Mouse (Mus musculus): Measurements from ENCODE around the gene Tnni2. TPM values are rescaled to one million over a fixed set of nuclear protein-coding genes. Genes with fewer than 3 reads are reported as not detected.

Tnni2 gene
- polyA plus RNA-seq, 1 experiment from 2014 or later, result 4.3 TPM

- no peak overlapping the region for H3K4me3 ChIP-seq (replicated peaks)
- H3K4me2 ChIP-seq, result no peak overlapping the region
- H3K9ac ChIP-seq, result no peak overlapping the region
- no peaks in the 10 kb centered on the region for H3K27me3 ChIP-seq
- no peak for DNase-seq
- no peaks in the 10 kb centered on the region for H3K9me3 ChIP-seq (replicated peaks)
- ATAC-seq (ENCODE audit: low read depth), result no peak
- 50% methylated on average over 4 of the region's 4 CpGs for WGBS (ENCODE audit: insufficient replicate concordance)
- H3K36me3 ChIP-seq, result no peaks in the 10 kb centered on the region
- H3K4me1 ChIP-seq (replicated peaks), result peaks cover 21% of the 10 kb centered on the region
- no peak overlapping the region for H3K27ac ChIP-seq
Measured at GRCm38 (mm10) chr7:142407935-142408334, 33.7 kb upstream of the Tnni2 start.

- WGBS (ENCODE audit: insufficient replicate concordance), result 83% methylated on average over 8 of the region's 8 CpGs
- Histone ChIP-seq H3K36me3 (no peaks in the 10 kb centered on the region), H3K27ac (no peak overlapping the region), H3K27me3 (no peaks in the 10 kb centered on the region), H3K9me3 (replicated peaks) (no peaks in the 10 kb centered on the region), H3K4me1 (replicated peaks) (peaks cover 24% of the 10 kb centered on the region), H3K4me3 (replicated peaks) (no peak overlapping the region), H3K4me2 (no peak overlapping the region), H3K9ac (no peak overlapping the region)
- DNase-seq (no peak), ATAC-seq (ENCODE audit: low read depth) (no peak)
Measured at GRCm38 (mm10) chr7:142408686-142409085, 32.9 kb upstream of the Tnni2 start.

- no peak overlapping the region for H3K9ac ChIP-seq
- DNase-seq (no peak), ATAC-seq (ENCODE audit: low read depth) (no peak)
- H3K4me3 ChIP-seq (replicated peaks), result no peak overlapping the region
- H3K27ac ChIP-seq, result no peak overlapping the region
- 73% methylated on average over 3 of the region's 3 CpGs for WGBS (ENCODE audit: insufficient replicate concordance)
- no peaks in the 10 kb centered on the region for H3K9me3 ChIP-seq (replicated peaks)
- H3K4me2 ChIP-seq, result no peak overlapping the region
- no peaks in the 10 kb centered on the region for H3K36me3 ChIP-seq
- no peaks in the 10 kb centered on the region for H3K27me3 ChIP-seq
- peaks cover 24% of the 10 kb centered on the region for H3K4me1 ChIP-seq (replicated peaks)
Measured at GRCm38 (mm10) chr7:142409603-142410002, 32.0 kb upstream of the Tnni2 start.

- H3K36me3 ChIP-seq, result no peaks in the 10 kb centered on the region
- no peak overlapping the region for H3K4me2 ChIP-seq
- WGBS (ENCODE audit: insufficient replicate concordance), result 27% methylated on average over 6 of the region's 6 CpGs
- ATAC-seq (ENCODE audit: low read depth) (peak; percentile 88), DNase-seq (no peak)
- H3K9ac ChIP-seq, result no peak overlapping the region
- H3K27ac ChIP-seq, result no peak overlapping the region
- no peak overlapping the region for H3K4me3 ChIP-seq (replicated peaks)
- H3K27me3 ChIP-seq, result no peaks in the 10 kb centered on the region
- peaks cover 24% of the 10 kb centered on the region for H3K4me1 ChIP-seq (replicated peaks)
- no peaks in the 10 kb centered on the region for H3K9me3 ChIP-seq (replicated peaks)
Measured at GRCm38 (mm10) chr7:142413285-142413684, 28.3 kb upstream of the Tnni2 start.

GRCm38 (mm10) chr7:142415314-142415713, 26.3 kb upstream of the Tnni2 start:
- H3K4me3 ChIP-seq (replicated peaks), result no peak overlapping the region
- no peak overlapping the region for H3K4me2 ChIP-seq
- peaks cover 35% of the 10 kb centered on the region for H3K4me1 ChIP-seq (replicated peaks)
- WGBS (ENCODE audit: insufficient replicate concordance), result 50% methylated on average over 4 of the region's 4 CpGs
- ATAC-seq (ENCODE audit: low read depth) (no peak), DNase-seq (no peak)
- H3K9me3 ChIP-seq (replicated peaks), result no peaks in the 10 kb centered on the region
- no peaks in the 10 kb centered on the region for H3K36me3 ChIP-seq
- no peak overlapping the region for H3K27ac ChIP-seq
- H3K27me3 ChIP-seq, result no peaks in the 10 kb centered on the region
- no peak overlapping the region for H3K9ac ChIP-seq

GRCm38 (mm10) chr7:142416225-142416624, 25.4 kb upstream of the Tnni2 start:
- H3K27me3 ChIP-seq, result no peaks in the 10 kb centered on the region
- no peaks in the 10 kb centered on the region for H3K9me3 ChIP-seq (replicated peaks)
- H3K4me1 ChIP-seq (replicated peaks), result peaks cover 44% of the 10 kb centered on the region
- H3K4me2 ChIP-seq, result no peak overlapping the region
- DNase-seq (no peak), ATAC-seq (ENCODE audit: low read depth) (no peak)
- H3K4me3 ChIP-seq (replicated peaks), result no peak overlapping the region
- no peak overlapping the region for H3K9ac ChIP-seq
- no peak overlapping the region for H3K27ac ChIP-seq
- 71% methylated on average over 3 of the region's 3 CpGs for WGBS (ENCODE audit: insufficient replicate concordance)
- no peaks in the 10 kb centered on the region for H3K36me3 ChIP-seq

GRCm38 (mm10) chr7:142418027-142418426, 23.6 kb upstream of the Tnni2 start:
- Histone ChIP-seq H3K4me1 (replicated peaks) (peaks cover 55% of the 10 kb centered on the region), H3K4me2 (no peak overlapping the region), H3K27me3 (no peaks in the 10 kb centered on the region), H3K36me3 (no peaks in the 10 kb centered on the region), H3K27ac (0 out of 2 replicates have a peak overlapping the region, but pooled peaks have one; percentile 9), H3K9ac (no peak overlapping the region), H3K4me3 (replicated peaks) (no peak overlapping the region), H3K9me3 (replicated peaks) (no peaks in the 10 kb centered on the region)
- 94% methylated on average over 2 of the region's 2 CpGs for WGBS (ENCODE audit: insufficient replicate concordance)
- DNase-seq (no peak), ATAC-seq (ENCODE audit: low read depth) (no peak)

- Histone ChIP-seq H3K9me3 (replicated peaks) (no peaks in the 10 kb centered on the region), H3K4me3 (replicated peaks) (no peak overlapping the region), H3K36me3 (no peaks in the 10 kb centered on the region), H3K4me1 (replicated peaks) (peaks cover 50% of the 10 kb centered on the region), H3K4me2 (no peak overlapping the region), H3K9ac (no peak overlapping the region), H3K27ac (peak overlapping the region; percentile 95), H3K27me3 (no peaks in the 10 kb centered on the region)
- DNase-seq (no peak), ATAC-seq (ENCODE audit: low read depth) (no peak)
- WGBS (ENCODE audit: insufficient replicate concordance), result 90% methylated on average over 8 of the region's 8 CpGs
Measured at GRCm38 (mm10) chr7:142418679-142419078, 22.9 kb upstream of the Tnni2 start.

GRCm38 (mm10) chr7:142419887-142420286, 21.7 kb upstream of the Tnni2 start:
- Histone ChIP-seq H3K36me3 (no peaks in the 10 kb centered on the region), H3K4me2 (peak overlapping the region; percentile 54), H3K9me3 (replicated peaks) (no peaks in the 10 kb centered on the region), H3K27me3 (no peaks in the 10 kb centered on the region), H3K4me1 (replicated peaks) (peaks cover 45% of the 10 kb centered on the region), H3K4me3 (replicated peaks) (no peak overlapping the region; the same call in 1 of the 2 replicates), H3K9ac (peak overlapping the region; percentile 64), H3K27ac (peak overlapping the region; percentile 95)
- ATAC-seq (ENCODE audit: low read depth) (peak; percentile 87), DNase-seq (peak; percentile 58)
- 21% methylated on average over 5 of the region's 5 CpGs for WGBS (ENCODE audit: insufficient replicate concordance)

- DNase-seq, result no peak
- Histone ChIP-seq H3K4me3 (replicated peaks) (no peak overlapping the region), H3K36me3 (no peaks in the 10 kb centered on the region), H3K4me2 (no peak overlapping the region), H3K9me3 (replicated peaks) (no peaks in the 10 kb centered on the region), H3K9ac (no peak overlapping the region), H3K27me3 (no peaks in the 10 kb centered on the region), H3K27ac (peak overlapping the region; percentile 95), H3K4me1 (replicated peaks) (peaks cover 45% of the 10 kb centered on the region)
- ATAC-seq (ENCODE audit: low read depth), result peak; percentile 74
- WGBS (ENCODE audit: insufficient replicate concordance), result 46% methylated on average over 2 of the region's 2 CpGs
Measured at GRCm38 (mm10) chr7:142421826-142422225, 19.8 kb upstream of the Tnni2 start.

GRCm38 (mm10) chr7:142425641-142426213, 15.9 kb upstream of the Tnni2 start:
- Histone ChIP-seq H3K36me3 (no peaks in the 10 kb centered on the region), H3K27ac (no peak overlapping the region), H3K9me3 (replicated peaks) (no peaks in the 10 kb centered on the region), H3K4me3 (replicated peaks) (no peak overlapping the region), H3K9ac (no peak overlapping the region), H3K27me3 (peaks cover 26% of the 10 kb centered on the region), H3K4me2 (no peak overlapping the region), H3K4me1 (replicated peaks) (peaks cover 28% of the 10 kb centered on the region)
- DNase-seq (no peak), ATAC-seq (ENCODE audit: low read depth) (no peak)
- WGBS (ENCODE audit: insufficient replicate concordance), result 68% methylated on average over 11 of the region's 11 CpGs

GRCm38 (mm10) chr7:142428213-142428612, 13.4 kb upstream of the Tnni2 start:
- no peak overlapping the region for H3K27ac ChIP-seq
- H3K4me1 ChIP-seq (replicated peaks), result peaks cover 4% of the 10 kb centered on the region; the same call in 1 of the 2 replicates
- H3K9ac ChIP-seq, result no peak overlapping the region
- peaks cover 43% of the 10 kb centered on the region for H3K27me3 ChIP-seq
- H3K4me3 ChIP-seq (replicated peaks), result no peak overlapping the region
- ATAC-seq (ENCODE audit: low read depth) (no peak), DNase-seq (no peak)
- H3K9me3 ChIP-seq (replicated peaks), result no peaks in the 10 kb centered on the region
- H3K36me3 ChIP-seq, result no peaks in the 10 kb centered on the region
- WGBS (ENCODE audit: insufficient replicate concordance), result 16% methylated on average over 7 of the region's 7 CpGs
- no peak overlapping the region for H3K4me2 ChIP-seq

Data from liver, embryonic 13.5 days (tissue).